Mouse (Mus musculus): ENCODE measurements around the gene Ascl4.

DNA sequence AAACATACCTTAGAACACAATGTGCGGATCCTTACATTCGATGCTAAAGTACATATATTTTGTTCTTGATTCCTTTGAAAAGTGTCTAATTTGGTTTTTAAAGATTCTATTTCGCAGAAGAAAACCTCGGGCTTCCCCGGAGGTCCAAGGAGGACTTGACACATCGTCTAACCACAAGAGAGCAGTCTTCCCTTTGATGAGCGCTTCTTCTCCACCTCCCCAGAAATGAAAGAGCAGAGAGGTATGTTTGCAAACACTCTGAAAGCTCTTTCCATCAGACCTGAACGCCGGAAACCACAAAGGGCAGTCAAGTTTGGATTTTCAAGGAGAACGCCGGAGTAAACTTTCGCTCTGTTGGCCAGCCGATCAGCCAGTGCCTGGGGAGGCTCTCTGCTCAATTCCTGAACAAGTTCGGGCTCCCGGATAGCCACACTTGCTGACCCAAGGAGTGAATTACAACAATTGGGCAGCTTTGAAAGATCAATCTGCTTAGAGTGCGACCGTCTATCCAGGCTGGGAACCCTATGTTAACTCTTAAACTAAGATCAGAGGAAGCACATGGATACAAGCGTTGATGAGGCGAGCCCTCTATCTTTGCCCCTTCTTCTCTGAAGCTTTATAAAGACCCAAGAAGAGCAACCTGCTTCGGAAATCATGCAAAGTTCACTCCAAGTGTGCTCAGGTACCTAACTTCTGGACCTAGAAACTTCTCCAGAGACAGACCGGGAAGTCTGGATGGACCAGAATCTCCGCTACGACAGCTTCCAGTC lies at the start of gene Ascl4:
- TF ChIP-seq CTCF (IDR thresholded peaks at IDR 0.05; ENCODE audit: low read depth), result no peak
- TF ChIP-seq EP300 (IDR thresholded peaks at IDR 0.05; ENCODE audit: low read depth), result no peak
